Mouse (Mus musculus) neural tube, embryonic 12.5 days (tissue): Measurements from ENCODE around the gene Nat8f1. TPM values are rescaled to one million over a fixed set of nuclear protein-coding genes. Genes with fewer than 3 reads are reported as not detected.
"Not testable (repeated sequence)": the region's sequence is repeated elsewhere in the genome, so short reads cannot be mapped to it uniquely, and the experiment has no call there.

Experiments
- ATAC-seq: fragments of 200-750 bp; cut with Nextera tagmentation; 2 replicates; pipeline ENCODE4 v1.8.0; 2017; ENCODE audit warnings: low read depth, mild to moderate bottlenecking, moderate TSS enrichment, moderate library complexity; ENCODE audit not compliant: low FRiP score
- H3K27ac ChIP-seq: fragments of 300-500 bp; sonication (generic); 2 replicates; pipeline ENCODE4 v1.5.1; 2016
- H3K27me3 ChIP-seq: fragments of 300-500 bp; sonication (generic); replicated peaks from 2 replicates; pipeline ENCODE4 v1.6.1; 2016; ENCODE audit warnings: mild to moderate bottlenecking
- H3K36me3 ChIP-seq: fragments of 300-500 bp; sonication (generic); 2 replicates; pipeline ENCODE4 v1.6.1; 2016; ENCODE audit warnings: mild to moderate bottlenecking
- H3K4me1 ChIP-seq: fragments of 300-500 bp; sonication (generic); 2 replicates; pipeline ENCODE4 v1.6.1; 2016
- H3K4me2 ChIP-seq: fragments of 300-500 bp; sonication (generic); replicated peaks from 2 replicates; pipeline ENCODE4 v1.6.1; 2016; ENCODE audit warnings: mild to moderate bottlenecking
- H3K4me3 ChIP-seq: fragments of 300-500 bp; sonication (generic); 2 replicates; pipeline ENCODE4 v1.5.1; 2016
- H3K9ac ChIP-seq: fragments of 300-500 bp; sonication (generic); 2 replicates; pipeline ENCODE4 v1.6.1; 2016; ENCODE audit warnings: mild to moderate bottlenecking
- H3K9me3 ChIP-seq: fragments of 300-500 bp; sonication (generic); 2 replicates; pipeline ENCODE4 v1.6.1; 2016; ENCODE audit warnings: mild to moderate bottlenecking
- WGBS: fragments of 180-500 bp; shearing (Covaris S2); methylation state at CpG from one replicate; pipeline ENCODE4 v1.1.7; 2016; 5-methylcytosine and 5-hydroxymethylcytosine counted together
- polyA plus RNA-seq: library from polyadenylated mRNA; unstranded; fragments of >200 nt; fragmentation: Nextera tagmentation; extraction: Ambion mirVana; gene quantifications from 2 replicates; pipeline ENCODE4 v1.2.1, GENCODE M21; 2016

Gene Nat8f1
- polyA plus RNA-seq, 1 experiment from 2014 or later: 9.9 TPM

- H3K36me3 ChIP-seq: peaks cover 66% of the 10 kb centered on the region
- WGBS: 91% methylated on average over 9 of the region's 9 CpGs
- no peak for ATAC-seq
These were observed 12.3 kb upstream of the Nat8f1 start for GRCm38 (mm10) chr6:85927476-85928464.

GRCm38 (mm10) chr6:85926709-85927108 is 11.2 kb upstream of the Nat8f1 start:
- H3K4me2 ChIP-seq: no peak overlapping the region
- no peak overlapping the region for H3K4me3 ChIP-seq
- no peak for ATAC-seq
- H3K36me3 ChIP-seq: peaks cover 61% of the 10 kb centered on the region
- no peaks in the 10 kb centered on the region for H3K27me3 ChIP-seq
- no peak overlapping the region for H3K9ac ChIP-seq
- H3K27ac ChIP-seq: no peak overlapping the region
- WGBS: 82% methylated on average over 1 of the region's 1 CpGs
- H3K9me3 ChIP-seq: no peaks in the 10 kb centered on the region
- no peaks in the 10 kb centered on the region for H3K4me1 ChIP-seq

More at GRCm38 (mm10) chr6:85927476-85928464, 12.3 kb upstream of the Nat8f1 start:
- no peak overlapping the region for H3K4me2 ChIP-seq
- H3K4me3 ChIP-seq: no peak overlapping the region
- no peak overlapping the region for H3K27ac ChIP-seq
- H3K27me3 ChIP-seq: no peaks in the 10 kb centered on the region
- no peaks in the 10 kb centered on the region for H3K4me1 ChIP-seq
- H3K9me3 ChIP-seq: no peaks in the 10 kb centered on the region
- H3K9ac ChIP-seq: no peak overlapping the region

- H3K27ac ChIP-seq: no peak overlapping the region
- no peak for ATAC-seq
- H3K4me1 ChIP-seq: no peaks in the 10 kb centered on the region
- H3K9me3 ChIP-seq: no peaks in the 10 kb centered on the region
- H3K4me2 ChIP-seq: no peak overlapping the region
- 95% methylated on average over 1 of the region's 1 CpGs for WGBS
- no peaks in the 10 kb centered on the region for H3K27me3 ChIP-seq
- peaks cover 39% of the 10 kb centered on the region for H3K36me3 ChIP-seq
- no peak overlapping the region for H3K9ac ChIP-seq
- no peak overlapping the region for H3K4me3 ChIP-seq
These were observed 8.2 kb upstream of the Nat8f1 start for GRCm38 (mm10) chr6:85923643-85924042.

- Histone ChIP-seq H3K4me2 (no peak overlapping the region), H3K4me3 (no peak overlapping the region), H3K9ac (no peak overlapping the region), H3K4me1 (peaks cover 11% of the 10 kb centered on the region), H3K27me3 (no peaks in the 10 kb centered on the region), H3K9me3 (no peaks in the 10 kb centered on the region), H3K36me3 (peaks cover 3% of the 10 kb centered on the region; the same call in 1 of the 2 replicates), H3K27ac (no peak overlapping the region)
- 94% methylated on average over 4 of the region's 4 CpGs for WGBS
- ATAC-seq: no peak
These were observed 3.9 kb upstream of the Nat8f1 start for GRCm38 (mm10) chr6:85919401-85919800.

- H3K27me3 ChIP-seq, H3K9me3 ChIP-seq, H3K27ac ChIP-seq, H3K36me3 ChIP-seq, H3K9ac ChIP-seq, H3K4me3 ChIP-seq, H3K4me2 ChIP-seq, ATAC-seq: not testable (repeated sequence)
- peaks cover 12% of the 10 kb centered on the region for H3K4me1 ChIP-seq
- WGBS: 96% methylated on average over 3 of the region's 3 CpGs
These were observed 2.9 kb upstream of the Nat8f1 start for GRCm38 (mm10) chr6:85918341-85918740.

- Histone ChIP-seq H3K9ac (peak overlapping the region; percentile 70; the same call in 1 of the 2 replicates), H3K36me3 (no peaks in the 10 kb centered on the region), H3K27ac (peak overlapping the region; percentile 29; the same call in 1 of the 2 replicates), H3K4me1 (peaks cover 12% of the 10 kb centered on the region), H3K4me2 (peak overlapping the region; percentile 83), H3K9me3 (no peaks in the 10 kb centered on the region), H3K4me3 (peak overlapping the region; percentile 48), H3K27me3 (no peaks in the 10 kb centered on the region)
- 84% methylated on average over 6 of the region's 6 CpGs for WGBS
- ATAC-seq: no peak
These were observed 1.1 kb upstream of the Nat8f1 start for GRCm38 (mm10) chr6:85916596-85916995.

GRCm38 (mm10) chr6:85915141-85915538 is 347 bp downstream of the Nat8f1 start:
- H3K9ac ChIP-seq: peak overlapping the region; percentile 70
- H3K27me3 ChIP-seq: no peaks in the 10 kb centered on the region
- peak; percentile 34; the same call in 1 of the 2 replicates for ATAC-seq
- H3K4me2 ChIP-seq: peak overlapping the region; percentile 83
- H3K9me3 ChIP-seq: no peaks in the 10 kb centered on the region
- 6% methylated on average over 11 of the region's 11 CpGs for WGBS
- H3K4me1 ChIP-seq: peaks cover 12% of the 10 kb centered on the region
- no peaks in the 10 kb centered on the region for H3K36me3 ChIP-seq
- no peak overlapping the region for H3K27ac ChIP-seq
- peak overlapping the region; percentile 48 for H3K4me3 ChIP-seq

GRCm38 (mm10) chr6:85911587-85911986 is 3.9 kb downstream of the Nat8f1 start, which contains the start of gene Tprkb:
Tprkb (plus strand) TSS chr6:85911865.
- H3K4me1 ChIP-seq: peaks cover 12% of the 10 kb centered on the region
- H3K36me3 ChIP-seq: no peaks in the 10 kb centered on the region
- H3K27ac ChIP-seq: no peak within 1 kb of the TSS
- WGBS: 90% methylated on average over 3 of the region's 3 CpGs
- H3K9ac ChIP-seq: no peak within 1 kb of the TSS
- H3K27me3 ChIP-seq: no peaks in the 10 kb centered on the region
- ATAC-seq: no peak
- no peaks in the 10 kb centered on the region for H3K9me3 ChIP-seq
- no peak within 1 kb of the TSS for H3K4me3 ChIP-seq
- no peak within 1 kb of the TSS for H3K4me2 ChIP-seq

- H3K9ac ChIP-seq: no peak overlapping the region
- H3K9me3 ChIP-seq: no peaks in the 10 kb centered on the region
- H3K4me3 ChIP-seq: no peak overlapping the region
- peaks cover 3% of the 10 kb centered on the region for H3K4me1 ChIP-seq
- ATAC-seq: no peak
- no peaks in the 10 kb centered on the region for H3K36me3 ChIP-seq
- 95% methylated on average over 1 of the region's 1 CpGs for WGBS
- H3K4me2 ChIP-seq: no peak overlapping the region
- no peaks in the 10 kb centered on the region for H3K27me3 ChIP-seq
- H3K27ac ChIP-seq: no peak overlapping the region
These were observed 5.8 kb downstream of the Nat8f1 start for GRCm38 (mm10) chr6:85909704-85910103.

- no peaks in the 10 kb centered on the region for H3K9me3 ChIP-seq
- H3K4me2 ChIP-seq: no peak overlapping the region
- H3K27me3 ChIP-seq: no peaks in the 10 kb centered on the region
- H3K4me1 ChIP-seq: no peaks in the 10 kb centered on the region
- no peak overlapping the region for H3K4me3 ChIP-seq
- no peak for ATAC-seq
- WGBS: 74% methylated on average over 3 of the region's 3 CpGs
- H3K9ac ChIP-seq: no peak overlapping the region
- H3K36me3 ChIP-seq: no peaks in the 10 kb centered on the region
- no peak overlapping the region for H3K27ac ChIP-seq
These were observed 7.1 kb downstream of the Nat8f1 start for GRCm38 (mm10) chr6:85908341-85908740.

GRCm38 (mm10) chr6:85906911-85907351 is 8.6 kb downstream of the Nat8f1 start:
- not testable (repeated sequence) for H3K27me3 ChIP-seq, H3K9ac ChIP-seq, H3K27ac ChIP-seq, H3K4me1 ChIP-seq, H3K36me3 ChIP-seq, ATAC-seq, H3K4me2 ChIP-seq, H3K9me3 ChIP-seq, H3K4me3 ChIP-seq
- 82% methylated on average over 2 of the region's 2 CpGs for WGBS

GRCm38 (mm10) chr6:85904642-85905061 is 10.8 kb downstream of the Nat8f1 start, which contains the start of gene Nat8f4:
Nat8f4 (minus strand) TSS chr6:85904884.
- not testable (repeated sequence) for H3K27me3 ChIP-seq, H3K4me1 ChIP-seq, H3K9ac ChIP-seq, H3K36me3 ChIP-seq, H3K9me3 ChIP-seq, H3K27ac ChIP-seq
- peak; percentile 29; the same call in 1 of the 2 replicates for ATAC-seq
- WGBS: 14% methylated on average over 20 of the region's 20 CpGs
- H3K4me3 ChIP-seq: peak within 1 kb of the TSS; percentile 27; the same call in 1 of the 2 replicates
- peak within 1 kb of the TSS; percentile 49 for H3K4me2 ChIP-seq
